ENCODE assay signal across 22 mouse cellular contexts in the genomic region with DNA sequence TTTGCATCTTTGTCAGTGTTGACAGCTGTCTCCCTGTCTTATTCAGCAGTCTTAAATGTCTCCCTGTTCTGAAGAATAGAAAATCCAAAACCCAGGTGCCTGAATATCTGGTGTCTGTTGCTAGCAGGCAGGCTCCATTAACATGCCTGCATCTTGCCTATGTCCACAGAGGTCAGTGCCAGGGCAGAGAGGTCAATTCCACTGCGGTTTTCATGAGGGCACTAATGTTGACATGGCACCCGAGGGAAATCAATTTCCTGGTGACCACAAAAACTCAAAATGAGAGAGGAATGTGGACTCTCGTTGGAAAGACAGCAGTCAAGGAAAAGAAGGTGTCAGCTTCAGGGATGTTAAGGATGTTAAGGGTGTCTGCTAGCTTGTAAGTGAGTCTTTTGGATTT.
DNase-seq lines count a peak whose midpoint lies in the region; ATAC-seq and TF ChIP-seq lines count a peak whose summit lies in the region.
"Had no signal": no experiment of that assay in that cellular context is flagged by ENCODE, and none has a peak within 500 bp of the region (broad histone marks: within the 10 kb centered on the region; RNA-seq: fewer than 3 reads in every experiment).

No protein-coding gene starts in this region.

- H3K4me1 ChIP-seq in forebrain, embryonic 16.5 days (replicated peaks; ENCODE audit: control insufficient read depth, insufficient read depth, low read length), result no peaks in the 10 kb centered on the region
- no peaks in the 10 kb centered on the region for H3K4me1 ChIP-seq in forebrain, embryonic 13.5 days
- no peaks in the 10 kb centered on the region for H3K4me1 ChIP-seq in neural tube, embryonic 15.5 days
- no peaks in the 10 kb centered on the region for H3K4me1 ChIP-seq in neural tube, embryonic 11.5 days (ENCODE audit: control insufficient read depth, insufficient read depth, low read length)
- H3K4me1 ChIP-seq in intestine, postnatal 0 days (replicated peaks; ENCODE audit: control insufficient read depth, insufficient read depth, low read length), result no peaks in the 10 kb centered on the region
- H3K4me1 ChIP-seq: embryonic facial prominence, embryonic 12.5 days; forebrain, embryonic 12.5 days; heart, embryonic 15.5 days had no signal

- DNase-seq in neural tube, embryonic 10.5 days (ENCODE audit: extremely low spot score, low spot score), result peak; percentile 15
- peak; percentile 28 for DNase-seq in embryo, embryonic 9.5 days (ENCODE audit: extremely low spot score)
- DNase-seq in neural tube, embryonic 11.5 days (ENCODE audit: low spot score), result peak; percentile 16
- no peak for DNase-seq in lung, postnatal 4 days
- DNase-seq: adrenal gland, adult 2 months; adrenal gland, postnatal 25 days; cerebellum, adult 18-20 months; cerebellum, adult 9-11 months; cerebellum, postnatal 36 days; heart, adult 2 months; heart, postnatal 14 days; kidney, adult 18-20 months had no signal

- H3K27me3 ChIP-seq in forebrain, embryonic 16.5 days (replicated peaks; ENCODE audit: control insufficient read depth, insufficient read depth, low read length), result no peaks in the 10 kb centered on the region
- H3K27me3 ChIP-seq in forebrain, embryonic 13.5 days, result no peaks in the 10 kb centered on the region
- H3K27me3 ChIP-seq in neural tube, embryonic 15.5 days (replicated peaks), result no peaks in the 10 kb centered on the region
- no peaks in the 10 kb centered on the region for H3K27me3 ChIP-seq in neural tube, embryonic 11.5 days (ENCODE audit: control insufficient read depth, insufficient read depth, low read length)
- no peaks in the 10 kb centered on the region for H3K27me3 ChIP-seq in intestine, postnatal 0 days (replicated peaks; ENCODE audit: control insufficient read depth, insufficient read depth, low read length)
- H3K27me3 ChIP-seq: embryonic facial prominence, embryonic 12.5 days; forebrain, embryonic 12.5 days; heart, embryonic 15.5 days; Patski had no signal

- no peak overlapping the region for H3K9ac ChIP-seq in forebrain, embryonic 16.5 days (replicated peaks; ENCODE audit: low read depth, low read length)
- H3K9ac ChIP-seq in forebrain, embryonic 13.5 days, result no peak overlapping the region
- no peak overlapping the region for H3K9ac ChIP-seq in neural tube, embryonic 15.5 days (replicated peaks)
- no peak overlapping the region for H3K9ac ChIP-seq in neural tube, embryonic 11.5 days (ENCODE audit: low read length)
- no peak overlapping the region for H3K9ac ChIP-seq in intestine, postnatal 0 days (ENCODE audit: low read depth, low read length)
- H3K9ac ChIP-seq: embryonic facial prominence, embryonic 12.5 days; forebrain, embryonic 12.5 days; heart, embryonic 15.5 days had no signal

- WGBS in forebrain, embryonic 16.5 days, result 76% methylated on average over 3 of the region's 3 CpGs
- WGBS in forebrain, embryonic 13.5 days, result 80% methylated on average over 3 of the region's 3 CpGs
- WGBS in neural tube, embryonic 15.5 days, result 42% methylated on average over 3 of the region's 3 CpGs
- 24% methylated on average over 3 of the region's 3 CpGs for WGBS in neural tube, embryonic 11.5 days
- WGBS in intestine, postnatal 0 days, result 42% methylated on average over 3 of the region's 3 CpGs

- no peaks in the 10 kb centered on the region for H3K9me3 ChIP-seq in forebrain, embryonic 16.5 days (ENCODE audit: control insufficient read depth, low read length)
- no peaks in the 10 kb centered on the region for H3K9me3 ChIP-seq in forebrain, embryonic 13.5 days (replicated peaks)
- no peaks in the 10 kb centered on the region for H3K9me3 ChIP-seq in neural tube, embryonic 15.5 days (replicated peaks)
- no peaks in the 10 kb centered on the region for H3K9me3 ChIP-seq in neural tube, embryonic 11.5 days (ENCODE audit: control insufficient read depth, low read length)
- no peaks in the 10 kb centered on the region for H3K9me3 ChIP-seq in intestine, postnatal 0 days (ENCODE audit: control insufficient read depth)
- H3K9me3 ChIP-seq: embryonic facial prominence, embryonic 12.5 days; forebrain, embryonic 12.5 days; heart, embryonic 15.5 days had no signal

- H3K4me3 ChIP-seq in forebrain, embryonic 16.5 days (replicated peaks; ENCODE audit: low read length), result no peak overlapping the region
- no peak overlapping the region for H3K4me3 ChIP-seq in forebrain, embryonic 13.5 days
- H3K4me3 ChIP-seq in neural tube, embryonic 15.5 days (replicated peaks), result no peak overlapping the region
- H3K4me3 ChIP-seq in neural tube, embryonic 11.5 days (ENCODE audit: low read depth, low read length), result no peak overlapping the region
- no peak overlapping the region for H3K4me3 ChIP-seq in intestine, postnatal 0 days (ENCODE audit: low read depth, low read length)
- H3K4me3 ChIP-seq: embryonic facial prominence, embryonic 12.5 days; forebrain, embryonic 12.5 days; heart, adult 2 months; heart, embryonic 15.5 days had no signal

- H3K4me2 ChIP-seq in forebrain, embryonic 16.5 days (ENCODE audit: low read length), result no peak overlapping the region
- H3K4me2 ChIP-seq in forebrain, embryonic 13.5 days, result no peak overlapping the region
- no peak overlapping the region for H3K4me2 ChIP-seq in neural tube, embryonic 15.5 days
- H3K4me2 ChIP-seq in neural tube, embryonic 11.5 days (ENCODE audit: low read depth), result no peak overlapping the region
- no peak overlapping the region for H3K4me2 ChIP-seq in intestine, postnatal 0 days (replicated peaks; ENCODE audit: low read depth)
- H3K4me2 ChIP-seq: embryonic facial prominence, embryonic 12.5 days; forebrain, embryonic 12.5 days; heart, embryonic 11.5 days; heart, embryonic 15.5 days had no signal

- 0 out of 2 replicates have a peak overlapping the region, but pooled peaks have one; percentile 2 for H3K27ac ChIP-seq in forebrain, embryonic 16.5 days (ENCODE audit: low read length)
- H3K27ac ChIP-seq in forebrain, embryonic 13.5 days, result no peak overlapping the region
- no peak overlapping the region for H3K27ac ChIP-seq in neural tube, embryonic 15.5 days (replicated peaks)
- H3K27ac ChIP-seq in neural tube, embryonic 11.5 days (ENCODE audit: low read depth, low read length), result no peak overlapping the region
- H3K27ac ChIP-seq in intestine, postnatal 0 days (ENCODE audit: low read depth, low read length), result no peak overlapping the region
- H3K27ac ChIP-seq: embryonic facial prominence, embryonic 12.5 days; forebrain, embryonic 12.5 days; heart, adult 2 months; heart, embryonic 15.5 days; hindbrain, postnatal 0 days had no signal

- no peaks in the 10 kb centered on the region for H3K36me3 ChIP-seq in forebrain, embryonic 16.5 days (ENCODE audit: control insufficient read depth, insufficient read depth)
- H3K36me3 ChIP-seq in forebrain, embryonic 13.5 days (ENCODE audit: poor library complexity, severe bottlenecking), result no peaks in the 10 kb centered on the region
- no peaks in the 10 kb centered on the region for H3K36me3 ChIP-seq in neural tube, embryonic 15.5 days
- no peaks in the 10 kb centered on the region for H3K36me3 ChIP-seq in neural tube, embryonic 11.5 days (ENCODE audit: control insufficient read depth, insufficient read depth, low read length)
- no peaks in the 10 kb centered on the region for H3K36me3 ChIP-seq in intestine, postnatal 0 days (ENCODE audit: control insufficient read depth, insufficient read depth)
- H3K36me3 ChIP-seq: embryonic facial prominence, embryonic 12.5 days; forebrain, embryonic 12.5 days; heart, embryonic 15.5 days had no signal

- no peak for ATAC-seq in forebrain, embryonic 16.5 days
- no peak for ATAC-seq in forebrain, embryonic 13.5 days
- no peak for ATAC-seq in neural tube, embryonic 15.5 days (ENCODE audit: low FRiP score)
- ATAC-seq in neural tube, embryonic 11.5 days (ENCODE audit: insufficient read depth, low FRiP score, low TSS enrichment), result no peak
- no peak for ATAC-seq in intestine, postnatal 0 days
- ATAC-seq: hindbrain, postnatal 0 days; Patski had no signal

- TF ChIP-seq CTCF in intestine, postnatal 0 days (IDR thresholded peaks at IDR 0.05; ENCODE audit: low read depth), result no peak

Comparison
In these comparisons a context has a peak if more than half of its experiments do, and no peak if none do; other contexts are left out.
1. DNase-seq: peak in neural tube, embryonic 10.5 days (single experiment), embryo, embryonic 9.5 days (single experiment) and neural tube, embryonic 11.5 days (single experiment); none in lung, postnatal 4 days (0 of 2).